Mouse (Mus musculus) gastrocnemius, postnatal 36 days (tissue): ENCODE measurements around the gene Glipr2. TPM values are rescaled to one million over a fixed set of nuclear protein-coding genes. Genes with fewer than 3 reads are reported as not detected.
A peak's percentile ranks its signal among the peaks of the same experiment; 100 is the strongest.

Source experiments
- DNase-seq, 2 experiments: peaks; one replicate each; pipeline ENCODE4 v3.0.0; 2022
- intact Hi-C: fragments of 180-260 bp; cut with DNase I; formaldehyde crosslinking; loops from one replicate; pipeline ENCODE4 v1.15.1; 2025
- total RNA-seq, 2 experiments: library from RNA; stranded (reverse); gene quantifications; 2 replicates each; pipeline ENCODE4 v1.2.3; 2021

Gene Glipr2
- total RNA-seq, 2 experiments from 2014 or later = 2.4 to 3.0 TPM

GRCm38 (mm10) chr4:43994342-43994741 lies 37.1 kb downstream of the Glipr2 start:
- DNase-seq = no peak

DNA sequence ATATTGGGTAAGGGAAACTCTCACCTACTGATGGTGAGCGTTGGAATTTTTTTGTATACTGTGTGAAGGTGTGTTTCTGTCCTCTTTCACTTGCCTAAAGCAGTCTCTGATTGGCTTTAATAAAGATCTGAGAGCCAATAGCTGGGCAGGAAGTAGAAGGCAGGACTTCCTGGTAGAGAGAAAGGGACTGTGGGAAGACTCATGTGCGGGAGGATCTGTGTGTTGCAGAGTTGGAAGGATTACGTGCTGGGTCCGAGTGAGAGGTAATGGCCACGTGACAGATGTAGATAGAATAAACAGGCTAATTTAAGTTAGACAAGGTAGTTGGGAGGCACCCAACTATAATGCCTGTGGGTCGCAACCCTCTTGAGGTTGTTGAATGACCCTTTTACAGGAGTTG lies 46.4 kb downstream of the Glipr2 start:
- DNase-seq = no peak
- intact Hi-C loops = no loop called here

More at GRCm38 (mm10) chr4:43994342-43994741, 37.1 kb downstream of the Glipr2 start:
- intact Hi-C loops = no loop called here

DNA sequence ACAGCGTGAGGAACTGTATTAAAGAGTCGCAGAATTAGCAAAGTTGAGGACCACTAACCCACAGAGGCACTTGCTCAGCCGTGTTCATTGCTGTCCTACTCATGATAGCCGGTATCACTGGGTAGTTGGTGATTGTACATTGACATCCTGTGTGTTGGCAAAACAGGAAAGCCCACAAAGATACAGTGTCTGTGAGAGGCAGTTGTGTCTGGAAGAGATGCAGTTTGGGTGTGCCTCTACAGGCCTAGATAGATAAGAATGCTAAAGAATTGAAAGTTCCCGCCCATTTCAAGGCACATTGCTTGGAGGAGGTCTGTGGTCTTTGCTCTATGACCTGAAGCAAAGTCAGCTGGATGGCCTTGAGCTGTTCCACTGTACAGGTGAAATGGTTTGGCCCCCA lies 46.9 kb downstream of the Glipr2 start, which contains the start of gene Clta:
Gene Clta, plus strand, starts transcription at position 327 of the 400 bp plus-strand sequence.
- DNase-seq = no peak

DNA sequence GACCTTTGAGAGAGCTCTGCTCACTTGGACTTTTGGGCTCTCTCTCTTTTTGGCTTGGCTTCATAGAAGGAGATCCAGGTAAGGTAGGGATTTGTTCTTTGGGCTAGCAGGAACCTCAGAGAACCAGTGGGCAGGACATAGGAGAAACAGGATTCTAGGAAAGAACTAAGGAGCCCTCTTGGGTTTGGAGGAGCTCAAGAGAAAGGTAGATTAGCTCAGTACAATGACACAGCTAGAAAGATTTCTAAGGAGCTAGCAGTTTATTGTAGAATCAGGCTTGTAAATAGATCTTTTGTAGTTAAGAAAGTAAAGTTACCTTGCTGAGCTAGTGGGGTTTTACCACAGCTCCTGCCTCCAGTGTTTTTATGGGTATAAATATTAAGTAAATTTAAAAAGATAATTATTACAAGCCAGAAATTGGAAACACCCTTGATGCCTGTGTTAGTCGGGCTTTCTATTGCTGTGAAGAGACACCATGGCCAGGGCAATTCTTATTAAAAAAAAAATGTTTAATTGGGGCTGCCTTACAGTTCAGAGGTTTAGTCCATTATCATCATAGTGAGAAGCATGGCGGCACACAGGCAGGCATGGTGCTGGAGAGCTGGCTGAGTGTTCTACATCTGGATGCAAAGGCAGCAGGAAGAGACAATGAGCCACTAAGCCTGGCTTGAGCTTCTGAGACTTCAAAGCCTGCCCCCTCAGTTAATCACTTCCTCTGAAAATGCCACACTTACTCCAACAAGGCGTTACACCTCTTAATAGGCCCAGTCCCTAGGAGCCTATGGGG lies 47.6 kb downstream of the Glipr2 start:
- intact Hi-C loops = no loop called here
- DNase-seq = no peak

More for the DNA sequence above, 46.9 kb downstream of the Glipr2 start, which contains the start of gene Clta:
- intact Hi-C loops = no loop called here

DNA sequence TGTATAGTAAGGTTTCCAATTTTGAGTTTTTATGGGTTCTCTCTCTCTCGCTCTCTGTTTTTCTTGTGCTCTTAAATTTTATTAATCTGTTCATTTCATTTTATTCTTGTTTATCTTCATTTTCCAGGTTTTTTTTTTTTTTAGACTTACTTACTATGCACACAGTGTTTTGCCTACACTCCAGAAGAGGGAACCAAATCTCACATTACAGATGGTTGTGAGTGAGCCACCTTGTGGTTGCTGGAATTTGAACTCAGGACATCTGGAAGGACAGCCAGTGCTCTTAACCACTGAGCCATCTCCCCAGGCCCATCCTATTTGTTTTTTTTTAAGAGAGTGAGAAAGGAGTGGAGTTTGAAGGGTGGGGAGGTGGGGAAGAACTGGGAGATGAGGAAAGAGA lies 53.0 kb downstream of the Glipr2 start:
- intact Hi-C loops = no loop called here

GRCm38 (mm10) chr4:44010893-44011292 lies 53.7 kb downstream of the Glipr2 start:
- DNase-seq = no peak
- intact Hi-C loops = no loop called here

More for the DNA sequence above, 53.0 kb downstream of the Glipr2 start:
- no peak for DNase-seq

GRCm38 (mm10) chr4:44011799-44012198 lies 54.6 kb downstream of the Glipr2 start:
- intact Hi-C loops = no loop called here
- no peak for DNase-seq

DNA sequence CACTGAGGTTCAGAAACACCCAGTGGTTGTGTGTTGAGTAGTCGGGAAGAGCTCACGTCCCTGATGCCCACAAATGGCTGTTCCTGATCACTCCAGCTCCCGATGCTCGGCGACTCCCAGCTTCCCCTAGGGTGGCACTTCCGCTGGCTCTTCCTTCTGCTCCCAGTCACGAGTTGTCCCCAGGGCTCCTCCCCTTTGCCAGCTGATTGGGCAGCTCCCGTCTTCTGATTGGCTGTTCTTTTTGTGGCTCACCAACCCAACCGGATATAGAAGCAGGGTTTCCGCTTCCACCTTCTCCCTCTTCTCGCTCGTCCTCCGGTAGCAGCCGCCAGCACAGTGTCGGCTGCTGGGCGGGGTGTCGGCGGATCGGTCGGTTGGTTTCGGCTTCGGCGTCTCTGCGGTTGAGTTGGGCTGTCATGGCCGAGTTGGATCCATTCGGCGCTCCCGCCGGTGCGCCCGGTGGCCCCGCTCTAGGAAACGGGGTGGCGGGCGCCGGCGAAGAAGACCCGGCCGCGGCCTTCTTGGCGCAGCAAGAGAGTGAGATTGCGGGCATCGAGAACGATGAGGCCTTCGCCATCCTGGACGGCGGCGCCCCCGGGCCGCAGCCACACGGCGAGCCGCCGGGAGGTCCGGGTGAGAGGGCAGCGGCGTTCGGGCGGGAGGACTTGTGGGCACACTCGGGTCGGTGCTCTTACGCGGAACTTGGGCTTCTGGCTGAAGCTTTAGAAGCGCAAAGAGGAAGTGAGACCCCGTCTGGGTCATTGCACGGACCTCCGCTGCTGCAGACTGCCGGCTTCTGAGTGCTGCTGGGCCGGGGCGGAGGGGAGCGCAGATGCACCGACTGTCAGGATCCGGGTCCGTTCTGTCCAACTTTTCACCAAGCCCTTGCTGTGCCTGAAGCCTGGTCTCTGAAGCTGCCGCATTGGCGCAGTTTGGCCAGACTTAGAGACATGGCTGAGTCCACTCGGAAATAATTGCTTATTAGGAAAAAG lies 55.5 kb downstream of the Glipr2 start:
- intact Hi-C loops = no loop called here
- DNase-seq = peak; percentile 80 to 90

- no peak for DNase-seq
- intact Hi-C loops = no loop called here
Measured at GRCm38 (mm10) chr4:44013391-44014070, 56.3 kb downstream of the Glipr2 start.

DNA sequence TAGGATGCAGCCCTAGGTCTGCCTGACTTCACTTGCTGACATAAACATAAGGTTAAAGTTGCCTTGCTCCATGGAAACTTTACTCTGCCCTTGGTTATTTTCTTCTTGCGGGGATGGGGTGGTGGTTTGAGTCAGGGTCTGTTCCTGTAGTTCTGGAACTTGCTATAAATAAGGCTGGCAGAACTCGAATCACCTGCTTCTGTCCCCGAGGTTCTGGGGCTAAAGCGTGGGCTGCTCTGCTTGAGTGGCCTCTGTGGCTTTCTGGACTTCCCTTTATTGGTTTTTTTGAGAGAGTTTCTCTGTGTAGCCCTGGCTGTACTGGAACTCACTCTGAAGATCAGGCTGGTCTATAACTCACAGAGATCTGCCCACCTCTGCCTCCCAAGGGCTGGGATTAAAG lies 58.9 kb downstream of the Glipr2 start:
- no peak for DNase-seq
- intact Hi-C loops = no loop called here

DNA sequence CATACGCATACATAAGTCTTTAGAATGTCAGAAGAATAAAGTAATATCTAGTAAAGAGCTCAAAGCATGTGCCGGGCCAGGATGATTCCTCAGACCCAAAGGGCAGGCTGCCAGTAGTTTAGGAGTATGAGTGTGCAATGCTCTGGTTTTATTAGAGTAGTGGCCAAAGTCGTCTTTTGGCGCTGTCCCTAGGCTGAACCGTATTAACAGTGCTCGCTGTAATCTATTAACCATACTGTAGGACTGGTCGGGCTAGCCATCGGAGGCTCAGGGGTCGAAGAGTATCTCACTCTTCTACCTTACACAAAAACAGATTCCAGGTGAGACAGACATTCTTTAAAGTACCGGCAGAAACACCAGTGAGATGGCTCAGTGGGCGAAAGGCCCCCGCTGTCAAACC lies 59.6 kb downstream of the Glipr2 start:
- DNase-seq = no peak
- intact Hi-C loops = no loop called here

- no peak for DNase-seq
- intact Hi-C loops = no loop called here
Measured at GRCm38 (mm10) chr4:44022323-44022722, 65.1 kb downstream of the Glipr2 start.

- intact Hi-C loops = no loop called here
- no peak for DNase-seq
Measured at GRCm38 (mm10) chr4:44022766-44023165, 65.6 kb downstream of the Glipr2 start.

DNA sequence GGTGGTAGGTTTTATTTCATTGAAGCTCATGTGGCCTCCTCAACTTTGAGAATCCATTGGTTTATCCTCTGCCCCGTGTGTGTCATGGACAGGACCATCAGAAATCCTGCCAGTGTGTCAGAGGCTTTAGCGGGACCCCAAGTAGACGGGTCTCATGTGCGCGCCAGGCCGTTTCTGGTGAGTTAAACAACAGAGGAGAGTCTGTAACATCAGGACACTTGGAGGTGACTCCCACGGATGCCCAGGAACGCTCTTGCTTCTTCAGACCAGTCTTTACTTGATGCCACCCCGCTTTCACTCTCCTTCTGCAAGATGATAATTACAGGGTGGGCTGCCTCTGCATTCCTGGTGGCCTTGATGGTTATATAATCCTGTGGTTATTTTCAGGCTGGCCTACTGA lies 66.5 kb downstream of the Glipr2 start:
- intact Hi-C loops = no loop called here

DNA sequence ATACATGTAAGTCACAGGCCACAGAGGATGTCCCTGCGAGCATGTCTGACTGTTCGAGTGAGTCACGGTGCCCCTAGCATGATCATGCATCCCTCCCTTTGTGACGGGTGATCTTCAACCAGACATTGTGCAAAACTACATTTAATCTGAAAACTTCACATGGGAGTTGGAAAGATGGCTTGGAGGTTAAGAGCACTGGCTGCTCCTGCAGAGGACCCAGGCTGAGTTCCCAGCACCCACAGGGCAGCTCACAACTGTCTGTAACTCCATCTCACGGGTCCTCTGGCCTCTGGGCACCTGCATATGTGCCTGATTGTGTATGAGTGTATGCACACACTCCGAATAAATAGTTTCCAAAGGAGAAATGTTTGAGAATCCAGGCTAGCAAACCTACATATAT lies 67.0 kb downstream of the Glipr2 start:
- no peak for DNase-seq
- intact Hi-C loops = no loop called here

More for the DNA sequence above, 66.5 kb downstream of the Glipr2 start:
- DNase-seq = no peak

- intact Hi-C loops = no loop called here
Measured at GRCm38 (mm10) chr4:44025570-44025969, 68.4 kb downstream of the Glipr2 start.

More at GRCm38 (mm10) chr4:44025570-44025969, 68.4 kb downstream of the Glipr2 start:
- no peak for DNase-seq
